9 mouse cellular contexts compared by ENCODE assay signal in genomic region chr6:53954106-53954505, GRCm38 (mm10). TPM values are rescaled to one million over a fixed set of nuclear protein-coding genes. Genes with fewer than 3 reads are reported as not detected.
DNase-seq lines count a peak whose midpoint lies in the region; ATAC-seq and TF ChIP-seq lines count a peak whose summit lies in the region.
"Had no signal": no experiment of that assay in that cellular context is flagged by ENCODE, and none has a peak within 500 bp of the region (broad histone marks: within the 10 kb centered on the region; RNA-seq: fewer than 3 reads in every experiment).

No protein-coding gene starts in this region.

- no peaks in the 10 kb centered on the region for H3K27me3 ChIP-seq in limb, embryonic 11.5 days (ENCODE audit: control insufficient read depth, insufficient read depth, low read length)
- no peaks in the 10 kb centered on the region for H3K27me3 ChIP-seq in limb, embryonic 10.5 days (ENCODE audit: low read depth, poor library complexity, severe bottlenecking)
- no peaks in the 10 kb centered on the region for H3K27me3 ChIP-seq in lung, postnatal 0 days (replicated peaks; ENCODE audit: insufficient read depth, low read length)

- H3K9ac ChIP-seq in limb, embryonic 11.5 days (ENCODE audit: low read length) = no peak overlapping the region
- H3K9ac ChIP-seq in lung, postnatal 0 days (replicated peaks; ENCODE audit: low read depth) = no peak overlapping the region

- H3K36me3 ChIP-seq in limb, embryonic 11.5 days (ENCODE audit: control insufficient read depth, insufficient read depth, low read length) = no peaks in the 10 kb centered on the region
- H3K36me3 ChIP-seq in limb, embryonic 10.5 days = no peaks in the 10 kb centered on the region
- H3K36me3 ChIP-seq in lung, postnatal 0 days (ENCODE audit: insufficient read depth, low read length) = no peaks in the 10 kb centered on the region

- no peaks in the 10 kb centered on the region for H3K9me3 ChIP-seq in limb, embryonic 11.5 days (ENCODE audit: control insufficient read depth, low read length)
- H3K9me3 ChIP-seq in limb, embryonic 10.5 days (replicated peaks) = no peaks in the 10 kb centered on the region
- H3K9me3 ChIP-seq in lung, postnatal 0 days (ENCODE audit: low read length) = no peaks in the 10 kb centered on the region
- H3K9me3 ChIP-seq: megakaryocyte, embryonic 14.5 days had no signal

- H3K27ac ChIP-seq in limb, embryonic 11.5 days (replicated peaks; ENCODE audit: low read depth, low read length) = no peak overlapping the region
- no peak overlapping the region for H3K27ac ChIP-seq in limb, embryonic 10.5 days
- no peak overlapping the region for H3K27ac ChIP-seq in lung, postnatal 0 days (ENCODE audit: low read length)

- TF ChIP-seq EP300 in lung, postnatal 0 days (IDR thresholded peaks at IDR 0.05) = peak; percentile 45; the same call in 1 of the 2 replicates

- 23% methylated on average over 5 of the region's 5 CpGs for WGBS in limb, embryonic 11.5 days
- 26% methylated on average over 5 of the region's 5 CpGs for WGBS in limb, embryonic 10.5 days
- 23% methylated on average over 5 of the region's 5 CpGs for WGBS in lung, postnatal 0 days

- TF ChIP-seq CTCF in lung, postnatal 0 days (IDR thresholded peaks at IDR 0.05) = peak; percentile 88

- ATAC-seq in limb, embryonic 11.5 days (ENCODE audit: insufficient number of reproducible peaks, low FRiP score, low TSS enrichment, low read depth) = no peak
- peak; percentile 44 for ATAC-seq in lung, postnatal 0 days

- H3K4me3 ChIP-seq in limb, embryonic 11.5 days (ENCODE audit: low read depth, low read length) = no peak overlapping the region
- H3K4me3 ChIP-seq in limb, embryonic 10.5 days = no peak overlapping the region
- no peak overlapping the region for H3K4me3 ChIP-seq in lung, postnatal 0 days (ENCODE audit: low read depth, low read length)
- H3K4me3 ChIP-seq: megakaryocyte, embryonic 14.5 days had no signal

- DNase-seq in limb, embryonic 11.5 days (ENCODE audit: low spot score) = peak; percentile 47
- no peak for DNase-seq in limb, embryonic 10.5 days (ENCODE audit: low spot score)
- peak; percentile 78 for DNase-seq in brain, adult 2 months (ENCODE audit: low read depth, low spot score)
- DNase-seq in heart, postnatal 10 days = peak; percentile 79 to 80
- peak; percentile 37 to 75 for DNase-seq in layer of hippocampus, adult 18-20 months (ENCODE audit: low spot score in 2 of 2)
- peak; percentile 89 for DNase-seq in lung, postnatal 0 days (ENCODE audit: low spot score)
- no peak for DNase-seq in neural tube, embryonic 10.5 days (ENCODE audit: extremely low spot score, low spot score)
- no peak for DNase-seq in thymus, postnatal 10 days (ENCODE audit: low spot score in 2 of 2)

- intact Hi-C loops in heart, postnatal 10 days (cut with DNase I) = loop anchor here (1.0 to 5.0 kb wide), 4 partner anchors 47 to 173 kb away; no protein-coding TSS in a partner anchor

- no peak overlapping the region for H3K4me2 ChIP-seq in limb, embryonic 11.5 days (ENCODE audit: low read depth, severe bottlenecking)
- H3K4me2 ChIP-seq in lung, postnatal 0 days (replicated peaks; ENCODE audit: low read depth, low read length) = no peak overlapping the region

- peaks cover 23% of the 10 kb centered on the region for H3K4me1 ChIP-seq in limb, embryonic 11.5 days (ENCODE audit: control insufficient read depth, insufficient read depth, low read length)
- H3K4me1 ChIP-seq in limb, embryonic 10.5 days = peaks cover 51% of the 10 kb centered on the region
- H3K4me1 ChIP-seq in lung, postnatal 0 days (ENCODE audit: insufficient read depth, low read depth, low read length) = peaks cover 17% of the 10 kb centered on the region; the same call in 1 of the 2 replicates

RNA-seq across cellular contexts. Expression of gene Cpvl, which starts 24.4 kb away (rescaled TPM):
- 0.25 and 0.28 TPM in 2 replicates for polyA plus RNA-seq in limb, embryonic 11.5 days (2014; fragmentation: Nextera tagmentation; extraction: Ambion mirVana)
- 0.16 and 0.40 TPM in 2 replicates for polyA plus RNA-seq in limb, embryonic 10.5 days (2016; fragmentation: Nextera tagmentation; extraction: Ambion mirVana)
- total RNA-seq in heart, postnatal 10 days (2021) = not detected
- total RNA-seq in layer of hippocampus, adult 18-20 months (2021) = not detected
- polyA plus RNA-seq in lung, postnatal 0 days (2015; fragmentation: Nextera tagmentation; extraction: Ambion mirVana) = 0.18 TPM in 2 replicates

Comparison
In these comparisons a context has a peak if more than half of its experiments do, and no peak if none do; other contexts are left out.
1. DNase-seq: peak in limb, embryonic 11.5 days (single experiment), brain, adult 2 months (single experiment), heart, postnatal 10 days (2 of 2), layer of hippocampus, adult 18-20 months (2 of 2) and lung, postnatal 0 days (single experiment); none in limb, embryonic 10.5 days (single experiment), neural tube, embryonic 10.5 days (single experiment) and thymus, postnatal 10 days (0 of 2).